Mouse (Mus musculus) heart, postnatal 0 days (tissue): ENCODE measurements around the gene Slc39a11.

Experiments used
- CTCF ChIP-seq: IDR thresholded peaks from 2 replicates; pipeline ENCODE4 v1.5.1; 2016; ENCODE audit warnings: antibody characterized with exemption, control low read depth, low read depth
- EP300 ChIP-seq: IDR thresholded peaks from 2 replicates; pipeline ENCODE4 v1.6.1; 2016; ENCODE audit warnings: antibody characterized with exemption, low read depth

DNA sequence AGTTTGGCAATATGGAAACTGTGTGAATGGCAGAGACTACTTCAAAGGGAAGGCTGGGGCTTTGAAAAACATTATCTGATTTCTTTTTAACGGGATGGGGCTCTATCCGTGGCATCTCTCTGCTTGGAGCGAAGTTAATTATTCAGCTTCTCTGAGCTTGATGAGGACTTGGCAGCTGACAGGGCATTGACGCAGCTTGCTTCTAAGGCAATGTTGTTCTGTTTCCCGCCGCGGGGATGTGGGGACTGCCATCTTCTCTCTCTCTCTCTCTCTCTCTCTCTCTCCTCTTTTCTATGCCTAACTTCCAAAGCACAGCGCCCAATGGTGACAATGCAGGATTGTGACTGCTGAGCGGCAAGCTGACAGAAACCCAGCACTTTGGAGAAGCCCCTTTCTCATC is 172.3 kb downstream of the Slc39a11 start:
- TF ChIP-seq EP300 (no peak), CTCF (no peak)
